Mouse (Mus musculus) cortical plate, adult 2 months (tissue): ENCODE measurements around the gene Nfib.

Experiments
- CTCF ChIP-seq: fragments of 200-500 bp; IDR thresholded peaks from 2 replicates; pipeline ENCODE4 v1.5.1; 2011; ENCODE audit warnings: mild to moderate bottlenecking, control low read depth, low read length; ENCODE audit not compliant: insufficient read depth; ENCODE audit errors: extremely low read depth
- POLR2A ChIP-seq: fragments of 200-500 bp; IDR thresholded peaks from 2 replicates; pipeline ENCODE4 v1.6.1; 2011; ENCODE audit warnings: mild to moderate bottlenecking, low read length, control low read depth; ENCODE audit not compliant: insufficient read depth; ENCODE audit errors: extremely low read depth

- no peak for TF ChIP-seq CTCF
- TF ChIP-seq POLR2A, result no peak
Observed at GRCm38 (mm10) chr4:82426224-82426623, 279.3 kb downstream of the Nfib start.
